Mouse (Mus musculus): ENCODE measurements around the gene Zfp459.
A peak's percentile ranks its signal among the peaks of the same experiment; 100 is the strongest.
"Not testable (repeated sequence)": the region's sequence is repeated elsewhere in the genome, so short reads cannot be mapped to it uniquely, and the experiment has no call there.

Zfp459 gene

DNA sequence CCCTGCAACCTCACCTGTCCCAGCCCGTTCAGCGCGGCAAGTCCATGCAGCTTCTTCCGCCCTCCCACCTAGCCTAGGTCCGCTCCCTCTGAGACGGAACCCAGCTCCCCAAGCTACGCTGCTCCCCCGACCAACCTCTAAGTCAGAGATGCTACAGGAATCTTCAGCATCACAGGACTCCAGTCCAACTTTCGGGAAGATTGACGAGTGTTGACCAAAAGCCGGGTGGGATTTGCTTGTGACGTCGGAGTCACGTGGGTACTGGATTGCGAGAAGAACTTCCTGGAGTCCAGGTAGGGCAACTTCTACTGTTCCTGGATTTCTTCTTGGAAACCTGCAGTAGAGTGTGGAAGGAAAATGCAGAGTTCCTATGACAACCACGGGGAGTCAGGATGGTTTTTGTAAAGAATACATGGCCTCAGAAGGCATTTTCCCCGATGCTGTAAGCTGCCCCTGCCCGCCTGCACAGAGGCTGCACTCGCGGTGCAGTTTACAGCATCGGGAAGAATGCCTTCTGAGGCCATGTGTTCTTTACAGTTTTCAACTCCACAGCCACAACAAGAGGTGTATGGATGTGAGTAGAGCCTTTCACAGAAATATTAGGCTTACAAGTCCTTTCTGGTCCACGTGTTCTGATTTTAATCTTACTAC is at the start of gene Zfp459:
Gene Zfp459, minus strand, starts transcription at position 212 of the 651 bp plus-strand sequence.
- peak; percentile 44 for DNase-seq

DNA sequence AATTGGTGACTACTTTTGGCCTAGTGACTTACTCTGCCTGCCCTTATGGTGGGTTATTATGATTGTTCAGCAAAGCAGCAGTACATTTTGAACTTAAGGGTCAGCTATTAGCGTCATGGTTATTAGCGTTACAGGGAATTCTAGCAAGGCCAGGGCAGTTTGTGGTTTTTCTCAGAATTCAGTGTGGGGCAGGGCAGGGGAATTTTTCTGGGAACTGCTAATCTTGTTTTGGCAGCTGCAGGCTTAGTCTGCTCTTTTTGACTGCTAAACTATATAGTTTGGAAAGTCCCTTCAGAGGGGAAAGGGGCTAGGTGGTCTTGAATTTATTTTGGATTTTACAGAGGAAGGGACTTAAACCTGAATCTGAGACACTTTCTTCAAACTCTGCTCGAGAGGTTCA is 48.1 kb upstream of the Zfp459 start:
- DNase-seq: no peak

DNA sequence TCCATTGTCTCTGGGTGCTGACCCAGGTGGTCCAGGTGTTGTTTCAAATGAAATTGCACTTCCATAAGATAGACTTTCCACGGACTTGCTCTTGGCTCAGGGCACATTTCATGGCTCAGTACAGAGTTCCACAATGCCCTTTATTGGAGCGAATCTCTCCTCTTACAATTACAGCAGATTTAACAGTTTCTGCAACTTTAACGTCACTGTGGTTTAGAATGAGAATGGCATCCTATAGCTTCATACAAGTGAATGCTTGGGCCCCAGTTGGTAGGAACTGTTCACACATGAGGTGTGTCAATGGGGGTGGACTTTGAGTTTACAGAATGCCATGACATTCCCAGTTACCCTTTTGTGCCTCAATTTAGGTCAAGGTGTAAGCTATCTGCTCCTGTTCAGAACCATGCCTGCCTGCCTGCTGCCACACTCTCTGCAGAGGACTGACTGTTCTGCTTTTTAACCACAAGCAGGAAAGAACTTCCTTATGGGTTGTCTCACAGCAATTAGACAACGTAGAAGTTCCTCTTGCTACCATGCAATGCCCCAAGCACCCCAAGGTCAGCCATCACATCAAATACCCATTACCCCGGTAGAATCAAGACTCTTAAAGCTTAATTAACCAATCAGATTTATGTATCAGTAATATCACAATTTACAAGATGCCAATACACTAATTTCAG is 42.4 kb upstream of the Zfp459 start:
- DNase-seq: not testable (repeated sequence)

DNA sequence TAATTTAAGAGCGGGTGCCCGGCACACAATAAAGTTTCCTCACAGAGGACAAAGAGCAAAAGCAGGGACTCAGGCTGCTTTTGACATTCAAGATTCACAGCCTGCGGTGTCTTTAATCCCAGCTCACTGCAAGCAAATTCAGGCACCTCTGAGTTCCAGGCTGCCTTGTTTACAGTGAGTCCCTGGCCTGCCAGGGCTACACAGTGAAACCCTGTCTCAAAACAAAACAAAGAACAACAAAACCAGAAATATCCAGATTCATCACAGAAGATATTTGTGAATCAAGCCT is 30.7 kb upstream of the Zfp459 start:
- DNase-seq: no peak

DNA sequence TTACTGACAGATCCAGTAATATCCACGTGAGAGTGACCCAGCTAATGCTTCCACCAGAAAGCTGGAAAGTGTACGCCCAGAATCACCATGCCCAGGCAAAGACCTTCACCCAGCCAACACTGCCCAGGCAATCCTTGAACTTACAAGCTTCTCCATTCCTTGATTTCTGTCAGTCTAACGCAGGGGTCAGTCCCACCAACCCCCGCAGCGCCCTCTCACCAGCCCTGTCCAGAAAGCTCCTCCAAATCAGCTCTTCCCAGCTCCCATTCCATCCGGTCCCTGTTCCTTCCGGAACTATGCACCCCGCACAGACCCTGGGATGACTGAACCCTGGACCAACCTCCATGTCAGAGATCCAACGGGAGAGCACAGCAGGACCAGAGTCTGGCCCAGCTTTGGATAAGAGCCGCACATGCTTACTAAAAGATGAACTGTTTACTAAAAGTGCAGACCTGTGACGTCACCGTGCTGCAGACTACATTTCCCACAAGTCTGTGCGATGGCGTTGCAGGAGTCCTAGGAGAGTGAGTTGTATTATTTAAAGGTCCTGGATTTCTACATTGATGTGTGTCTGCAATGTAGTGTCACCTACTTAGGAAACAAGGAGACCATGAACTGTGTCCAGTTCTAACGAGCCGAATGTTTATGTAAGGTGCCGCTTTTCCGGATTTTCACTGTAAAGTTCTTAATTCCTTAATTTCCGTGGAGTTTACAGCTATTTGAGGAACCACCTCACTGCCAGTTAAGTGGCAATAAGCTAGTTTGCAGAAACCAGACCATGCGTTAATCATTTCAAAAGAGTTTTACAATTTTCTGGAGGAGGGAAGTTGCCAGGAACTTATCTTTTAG is 30.2 kb upstream of the Zfp459 start, which contains the start of gene Zfp874a:
Gene Zfp874a, minus strand, starts transcription at position 453 of the 849 bp plus-strand sequence.
- DNase-seq: peak; percentile 95

DNA sequence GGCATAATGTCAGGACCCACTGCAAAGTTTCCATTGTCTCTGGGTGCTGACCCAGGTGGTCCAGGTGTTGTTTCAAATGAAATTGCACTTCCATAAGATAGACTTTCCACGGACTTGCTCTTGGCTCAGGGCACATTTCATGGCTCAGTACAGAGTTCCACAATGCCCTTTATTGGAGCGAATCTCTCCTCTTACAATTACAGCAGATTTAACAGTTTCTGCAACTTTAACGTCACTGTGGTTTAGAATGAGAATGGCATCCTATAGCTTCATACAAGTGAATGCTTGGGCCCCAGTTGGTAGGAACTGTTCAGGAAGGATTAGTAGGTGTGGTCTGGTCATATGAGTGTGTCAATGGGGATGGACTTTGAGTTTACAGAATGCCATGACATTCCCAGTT is 15.9 kb upstream of the Zfp459 start:
- not testable (repeated sequence) for DNase-seq

DNA sequence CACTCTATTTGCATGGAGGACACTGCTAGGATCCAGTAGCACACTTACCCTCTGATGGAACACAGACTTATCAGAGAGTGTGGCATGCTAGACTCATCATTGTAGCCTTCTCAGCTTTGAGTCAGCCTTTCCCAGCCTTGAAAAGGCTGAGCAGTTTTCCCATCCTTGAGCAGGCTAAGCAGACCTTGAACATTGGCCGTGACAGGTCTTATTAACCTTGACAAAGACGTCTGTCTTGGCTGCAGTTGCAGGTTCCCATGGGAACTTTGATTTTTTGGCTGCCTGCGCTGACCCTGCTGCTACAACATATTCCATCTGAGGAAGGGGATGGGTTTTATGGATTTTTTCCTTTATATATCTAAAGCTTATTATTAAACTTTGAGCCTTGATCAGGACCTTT is 6.9 kb upstream of the Zfp459 start:
- DNase-seq: no peak

DNA sequence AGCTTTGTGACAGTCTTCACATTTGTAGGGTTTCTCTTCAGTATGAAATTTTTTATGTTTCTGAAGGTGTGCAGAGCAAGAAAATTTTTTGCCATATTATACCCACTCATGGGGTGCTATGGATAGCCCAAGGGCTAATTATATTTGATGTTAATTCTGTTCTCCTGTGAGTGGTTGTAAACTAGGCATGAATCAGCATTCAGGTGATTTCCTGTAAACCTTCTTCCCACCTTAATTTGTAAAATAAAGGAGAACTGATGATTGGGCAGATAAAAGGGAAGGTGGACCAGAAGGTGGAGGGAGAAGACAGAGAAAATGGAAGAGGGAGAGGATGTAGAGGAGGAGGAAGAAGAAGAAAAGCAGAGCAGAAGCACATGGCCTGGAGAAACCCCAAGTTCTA is 4.5 kb upstream of the Zfp459 start:
- not testable (repeated sequence) for DNase-seq

DNA sequence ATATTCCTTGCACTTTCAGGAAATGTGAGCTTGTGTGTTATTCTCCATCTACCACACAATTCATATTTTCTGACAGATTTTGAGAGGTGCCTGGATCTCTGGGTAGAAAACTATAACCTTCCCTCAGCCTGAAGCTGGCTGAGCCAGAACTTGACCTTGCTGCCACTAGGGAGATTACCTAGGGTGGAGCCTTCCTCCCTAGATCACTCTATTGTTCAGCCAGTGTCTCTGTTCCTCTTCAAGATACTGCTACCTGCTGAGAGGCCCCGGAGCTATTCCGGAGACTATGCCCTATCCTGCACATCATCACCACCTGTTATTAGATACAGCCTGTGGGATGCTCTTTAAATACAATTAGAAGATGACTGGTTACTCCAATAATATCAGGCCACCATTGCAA is 1.3 kb upstream of the Zfp459 start:
- not testable (repeated sequence) for DNase-seq

DNA sequence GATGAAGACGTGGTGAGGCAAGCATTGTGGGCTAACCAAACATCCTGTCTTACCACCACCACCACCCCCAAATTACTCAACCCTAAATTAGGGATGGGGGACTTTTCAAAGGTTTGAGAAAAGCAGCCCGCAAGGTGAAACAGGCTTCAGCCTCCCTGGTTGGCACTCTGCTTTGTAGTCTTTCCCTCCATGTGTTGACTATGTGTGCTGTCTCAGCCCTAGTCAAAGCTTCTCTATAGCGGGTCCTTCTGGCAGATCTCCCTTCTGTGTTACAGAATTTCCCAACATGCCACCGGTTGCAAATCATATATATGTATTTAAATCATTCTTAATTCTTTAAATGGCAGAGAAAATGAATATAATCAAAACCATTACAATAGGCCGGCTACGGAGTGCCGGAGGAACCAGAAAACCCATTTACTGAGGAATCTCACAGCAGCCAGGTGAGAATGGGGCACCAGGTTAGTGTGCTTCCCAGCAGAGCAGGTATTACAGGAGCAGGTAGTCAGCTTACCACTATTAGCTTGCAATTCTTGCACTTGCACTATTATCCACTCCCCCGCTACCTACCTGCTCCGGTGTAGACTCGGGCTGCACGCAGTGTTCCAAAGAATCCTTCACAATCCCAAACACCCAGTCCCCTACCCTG is 536 bp downstream of the Zfp459 start:
- peak; percentile 5 for DNase-seq

DNA sequence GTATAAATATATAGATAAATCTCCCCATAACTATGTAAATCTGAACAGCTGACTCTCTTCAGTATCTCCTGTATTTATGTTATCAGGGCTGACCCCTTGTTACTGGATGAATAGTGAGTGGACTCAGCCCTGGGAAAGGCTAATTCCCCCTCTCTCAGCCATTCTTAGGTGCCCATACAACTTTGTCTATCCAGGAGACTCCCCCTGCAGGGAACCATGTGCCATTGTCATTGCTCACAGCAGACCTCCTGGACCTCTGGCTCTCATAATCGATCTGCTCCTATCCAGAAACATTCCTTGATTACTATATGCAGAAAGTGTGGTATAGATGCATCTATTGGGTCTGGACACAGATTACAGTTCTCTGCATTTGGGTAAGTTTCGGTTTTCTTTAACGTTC is 4.4 kb downstream of the Zfp459 start:
- no peak for DNase-seq

DNA sequence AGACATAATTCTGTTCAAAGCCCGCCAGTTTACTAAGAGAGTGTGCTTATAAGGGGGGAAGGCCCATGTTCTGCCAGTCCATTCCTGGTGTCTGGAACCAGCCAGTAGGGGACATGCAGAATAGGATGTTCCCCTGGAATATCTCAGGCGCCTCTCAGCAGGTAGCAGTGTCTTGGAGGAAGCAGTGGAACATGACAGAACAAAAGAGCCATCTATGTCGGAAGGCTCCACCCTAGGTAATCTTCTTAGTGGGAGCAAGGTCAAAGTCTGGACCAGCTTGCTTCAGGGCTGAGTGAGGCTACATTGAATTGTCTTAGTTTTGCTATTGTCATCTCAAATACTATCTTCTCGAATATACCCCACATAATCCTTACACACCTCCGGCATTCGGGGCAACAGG is 5.5 kb downstream of the Zfp459 start:
- no peak for DNase-seq

DNA sequence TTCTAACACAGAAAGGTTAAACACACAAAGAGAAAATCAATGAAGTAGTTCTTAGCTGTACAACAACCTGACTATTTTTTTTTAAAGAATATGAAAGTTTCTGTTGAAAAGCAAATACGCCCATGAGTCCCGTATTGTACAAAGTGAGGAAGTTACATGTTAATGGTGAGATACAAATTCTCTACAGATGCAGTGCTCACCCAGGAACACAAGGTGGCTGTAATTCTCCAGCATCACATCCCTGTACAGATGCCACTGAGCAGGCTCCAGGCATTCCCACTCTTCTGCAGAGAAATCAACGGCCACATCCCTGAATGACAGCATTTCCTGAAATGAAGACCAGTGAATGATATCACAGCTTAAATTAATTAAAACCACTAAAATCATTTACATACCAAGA is 7.6 kb downstream of the Zfp459 start:
- DNase-seq: not testable (repeated sequence)

DNA sequence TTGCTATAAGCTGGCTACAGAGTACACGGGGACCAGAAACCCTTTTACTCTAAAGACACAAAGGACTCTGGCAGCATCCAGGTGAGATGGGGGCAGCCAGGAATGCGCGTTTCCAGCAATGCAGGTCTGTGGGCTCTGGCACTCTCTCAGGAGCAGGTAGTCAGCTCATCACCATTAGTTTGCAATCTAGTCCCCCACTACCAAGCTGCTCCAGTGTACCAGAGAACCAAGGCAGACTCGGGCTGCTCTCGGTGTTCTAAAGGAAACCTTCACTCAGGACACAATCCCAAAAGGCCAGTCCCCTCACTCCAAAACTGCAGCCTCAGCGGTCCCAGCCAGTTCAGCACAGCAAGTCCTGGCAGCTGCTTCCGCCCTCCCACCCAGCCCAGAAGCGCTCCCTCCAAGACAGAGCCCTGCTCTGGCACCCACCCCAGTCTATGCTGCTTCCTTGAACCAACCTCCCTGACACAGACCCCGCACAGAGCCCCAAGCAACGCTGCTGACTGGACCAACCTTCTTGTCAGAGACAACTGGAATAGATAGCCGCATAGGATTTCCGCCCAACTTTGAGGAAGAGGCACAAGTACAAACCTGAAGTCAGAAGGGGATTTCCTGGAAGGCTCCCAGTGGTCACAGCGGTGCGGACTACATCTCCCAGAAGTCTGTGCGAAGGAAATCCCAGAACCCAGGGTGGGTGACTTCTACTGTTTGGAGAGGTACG is 21.9 kb downstream of the Zfp459 start, which contains the start of gene Zfp429:
Gene Zfp429, minus strand, starts transcription at position 637 of the 721 bp plus-strand sequence.
- peak; percentile 74 for DNase-seq

DNA sequence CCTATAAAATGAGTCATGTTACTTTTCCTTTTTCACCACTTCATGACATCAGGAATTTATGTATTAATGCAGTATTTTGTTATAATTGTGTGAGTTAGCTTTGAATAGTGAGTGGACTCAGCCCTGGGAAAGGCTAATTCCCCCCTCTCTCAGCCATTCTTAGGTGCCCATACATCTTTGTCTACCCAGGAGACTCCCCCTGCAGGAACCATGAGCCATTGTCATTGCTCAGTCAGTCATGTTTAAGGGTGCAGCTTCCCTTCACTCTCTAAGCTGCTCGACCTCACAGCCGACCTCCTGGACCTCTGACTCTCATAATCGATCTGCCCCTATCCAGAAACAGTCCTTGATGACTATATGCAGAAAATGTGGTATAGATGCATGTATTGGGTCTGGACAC is 45.0 kb downstream of the Zfp459 start:
- not testable (repeated sequence) for DNase-seq

DNA sequence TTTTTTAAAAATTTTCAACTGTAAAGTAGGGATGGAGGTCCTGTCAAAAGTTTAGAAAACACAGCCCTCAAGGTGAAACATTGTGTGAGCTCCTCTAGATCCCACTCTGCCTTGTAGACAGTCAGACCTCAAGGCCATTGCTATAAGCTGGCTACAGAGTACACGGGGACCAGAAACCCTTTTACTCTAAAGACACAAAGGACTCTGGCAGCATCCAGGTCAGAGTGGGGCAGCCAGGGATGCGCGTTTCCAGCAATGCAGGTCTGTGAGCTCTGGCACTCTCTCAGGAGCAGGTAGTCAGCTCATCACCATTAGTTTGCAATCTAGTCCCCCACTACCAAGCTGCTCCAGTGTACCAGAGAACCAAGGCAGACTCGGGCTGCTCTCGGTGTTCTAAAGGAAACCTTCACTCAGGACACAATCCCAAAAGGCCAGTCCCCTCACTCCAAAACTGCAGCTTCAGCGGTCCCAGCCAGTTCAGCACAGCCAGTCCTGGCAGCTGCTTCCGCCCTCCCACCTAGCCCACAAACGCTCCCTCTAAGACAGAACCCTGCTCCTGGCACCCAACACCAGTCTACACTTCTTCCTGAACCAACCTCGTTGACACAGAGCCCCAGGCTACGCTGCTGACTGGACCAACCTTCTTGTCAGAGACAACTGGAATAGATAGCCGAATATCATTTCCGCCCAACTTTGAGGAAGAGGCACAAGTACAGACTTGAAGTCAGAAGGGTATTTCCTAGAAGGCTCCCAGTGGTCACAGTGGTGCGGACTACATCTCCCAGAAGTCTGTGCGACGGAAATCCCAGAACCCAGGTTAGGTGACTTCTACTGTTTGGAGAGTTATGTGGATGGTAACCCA is 45.9 kb downstream of the Zfp459 start, which contains the start of the genes Gm28041 and Zfp456:
Gene Gm28041, minus strand, starts transcription at position 684 of the 862 bp plus-strand sequence.
Gene Zfp456, minus strand, starts transcription at position 761 of the 862 bp plus-strand sequence.
- peak; percentile 70 for DNase-seq

DNA sequence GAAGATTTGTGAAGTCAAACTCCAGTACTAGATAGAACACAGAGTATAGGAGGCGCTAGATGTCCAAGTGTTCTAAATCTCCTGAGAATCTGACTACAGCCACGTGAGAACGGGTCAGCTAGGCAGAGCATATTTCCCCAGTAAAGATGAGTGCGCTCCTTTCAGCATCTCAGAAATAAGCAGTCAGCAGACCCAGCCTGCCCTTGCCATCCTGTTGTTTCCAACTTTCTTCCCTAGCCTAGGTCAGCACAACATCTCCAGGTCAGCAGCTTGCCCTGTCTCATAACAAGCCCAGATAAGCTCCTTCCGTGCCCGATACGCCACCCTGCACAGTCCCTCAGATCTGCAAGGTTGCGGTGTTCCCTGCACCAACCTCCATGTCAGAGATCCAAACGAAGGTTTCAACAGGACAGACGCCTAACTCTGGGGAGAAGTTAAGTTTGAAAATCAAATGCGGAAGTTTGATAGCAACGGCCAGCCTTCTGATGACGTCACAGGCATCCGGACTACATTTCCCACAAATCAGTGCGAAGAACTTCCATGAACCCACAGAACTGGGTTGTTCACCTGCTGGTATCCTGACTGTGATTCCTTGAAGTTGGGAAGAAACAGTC is 61.0 kb downstream of the Zfp459 start, which contains the start of the genes Gm28044 and Zfp953:
Gene Gm28044, minus strand, starts transcription at position 406 of the 614 bp plus-strand sequence.
Gene Zfp953, minus strand, starts transcription at position 475 of the 614 bp plus-strand sequence.
- DNase-seq: peak; percentile 90
